Mouse (Mus musculus): ENCODE data around the gene Tmem40. TPM values are rescaled to one million over a fixed set of nuclear protein-coding genes. Genes with fewer than 3 reads are reported as not detected.
A peak's percentile ranks its signal among the peaks of the same experiment; 100 is the strongest.

The Tmem40 gene
- total RNA-seq, 1 experiment from 2014 or later: 29.5 TPM

DNA sequence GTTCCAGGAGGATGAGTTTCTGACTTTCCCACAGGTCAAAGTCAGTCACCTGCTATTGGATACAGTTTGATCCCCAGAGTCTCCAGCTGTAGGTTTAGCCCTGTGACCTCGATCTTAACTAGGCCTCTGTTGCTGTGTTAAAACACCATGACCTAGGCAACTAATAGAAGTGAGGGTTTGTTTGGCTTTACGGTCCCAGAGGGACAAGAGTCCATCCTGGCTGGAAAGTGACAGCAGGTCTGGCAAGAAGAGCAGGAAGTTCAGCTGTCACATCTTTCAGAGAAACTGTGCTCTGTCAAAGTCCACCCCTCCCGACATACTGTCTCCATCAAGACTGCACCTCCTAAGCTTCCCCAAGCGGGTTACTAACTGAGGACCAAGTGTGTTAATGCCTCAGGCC lies 8.6 kb upstream of the Tmem40 start:
- ATAC-seq (replicated peaks; ENCODE audit: low read depth, poor library complexity, severe bottlenecking): no peak

DNA sequence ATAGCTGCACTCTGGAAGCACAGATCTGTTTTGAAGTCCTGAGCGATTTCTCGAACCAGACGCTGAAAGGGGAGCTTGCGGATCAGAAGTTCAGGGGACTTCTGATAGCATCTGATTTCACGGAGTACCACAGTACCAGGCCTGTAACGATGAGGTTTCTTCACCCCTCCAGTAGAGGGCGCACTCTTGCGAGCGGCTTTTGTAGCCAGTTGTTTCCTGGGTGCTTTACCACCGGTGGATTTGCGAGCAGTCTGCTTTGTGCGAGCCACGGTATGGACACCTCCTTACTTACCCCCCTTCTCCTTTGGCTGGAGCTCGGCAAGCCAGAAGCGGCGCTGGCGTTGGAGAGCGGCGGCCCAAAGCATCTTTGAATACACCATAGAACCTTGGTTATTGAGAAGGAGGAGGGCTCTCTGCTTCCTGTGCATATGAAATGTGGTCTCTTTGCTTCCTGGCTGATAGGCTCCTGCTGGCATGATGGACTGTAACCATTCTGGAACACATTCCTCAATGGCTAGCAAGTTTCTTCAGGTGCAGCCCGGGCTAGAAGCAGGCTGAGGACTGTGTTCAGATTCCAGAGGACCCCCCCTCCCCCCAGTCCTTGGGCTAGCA lies 8.0 kb upstream of the Tmem40 start:
- peak; percentile 64 for ATAC-seq (replicated peaks; ENCODE audit: low read depth, poor library complexity, severe bottlenecking)

GRCm38 (mm10) chr6:115768207-115768606 lies 6.0 kb upstream of the Tmem40 start:
- peak; percentile 72 for ATAC-seq (replicated peaks; ENCODE audit: low read depth, poor library complexity, severe bottlenecking)

DNA sequence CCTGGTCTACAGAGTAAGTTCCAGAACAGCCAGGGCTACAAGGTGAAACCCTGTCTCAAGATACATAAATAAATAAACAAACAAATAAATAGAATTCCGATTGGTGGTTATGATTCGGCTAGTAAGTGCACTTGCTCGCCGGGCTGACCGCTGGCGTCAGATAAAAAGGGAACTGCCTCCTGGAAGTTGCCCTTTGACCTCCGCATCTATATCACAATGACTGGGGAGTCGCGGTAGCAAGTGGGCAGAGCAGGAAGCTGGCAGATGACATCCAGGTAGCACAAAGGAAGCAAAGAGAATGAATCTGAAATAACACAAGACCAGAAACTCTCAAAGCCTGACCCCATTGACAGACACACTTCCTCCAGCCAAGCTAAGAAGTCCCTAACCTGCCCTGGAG lies 5.1 kb upstream of the Tmem40 start:
- ATAC-seq (replicated peaks; ENCODE audit: low read depth, poor library complexity, severe bottlenecking): no peak

- ATAC-seq (replicated peaks; ENCODE audit: low read depth, poor library complexity, severe bottlenecking): peak; percentile 48
Measured at GRCm38 (mm10) chr6:115764179-115764578, 2.0 kb upstream of the Tmem40 start.

DNA sequence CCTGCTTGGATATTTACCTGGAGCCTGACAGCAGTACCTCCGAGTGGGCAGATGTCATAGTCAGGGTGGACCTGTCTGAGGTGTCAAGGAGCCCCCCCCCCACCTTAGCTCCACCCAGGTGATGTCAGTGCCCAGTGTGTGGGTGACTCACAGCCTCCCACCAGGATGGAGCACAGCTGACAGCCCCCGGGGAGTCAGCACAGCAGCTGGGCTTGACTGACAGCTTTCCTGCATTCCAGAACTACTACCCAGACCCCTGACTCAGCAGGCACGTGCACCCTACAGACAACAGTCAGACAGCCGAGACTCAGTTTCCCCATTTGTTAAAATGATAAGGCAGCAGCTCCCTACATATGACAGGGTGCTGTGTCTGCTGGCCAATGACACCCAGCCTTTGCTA lies 1.2 kb downstream of the Tmem40 start:
- ATAC-seq (replicated peaks; ENCODE audit: low read depth, poor library complexity, severe bottlenecking): no peak

GRCm38 (mm10) chr6:115760137-115760536 lies 2.1 kb downstream of the Tmem40 start:
- no peak for ATAC-seq (replicated peaks; ENCODE audit: low read depth, poor library complexity, severe bottlenecking)

GRCm38 (mm10) chr6:115759461-115759860 lies 2.7 kb downstream of the Tmem40 start:
- peak; percentile 36 for ATAC-seq (replicated peaks; ENCODE audit: low read depth, poor library complexity, severe bottlenecking)

- peak; percentile 73 for ATAC-seq (replicated peaks; ENCODE audit: low read depth, poor library complexity, severe bottlenecking)
Measured at GRCm38 (mm10) chr6:115758981-115759435, 3.2 kb downstream of the Tmem40 start.

- peak; percentile 36 for ATAC-seq (replicated peaks; ENCODE audit: low read depth, poor library complexity, severe bottlenecking)
Measured at GRCm38 (mm10) chr6:115755536-115755935, 6.7 kb downstream of the Tmem40 start.

DNA sequence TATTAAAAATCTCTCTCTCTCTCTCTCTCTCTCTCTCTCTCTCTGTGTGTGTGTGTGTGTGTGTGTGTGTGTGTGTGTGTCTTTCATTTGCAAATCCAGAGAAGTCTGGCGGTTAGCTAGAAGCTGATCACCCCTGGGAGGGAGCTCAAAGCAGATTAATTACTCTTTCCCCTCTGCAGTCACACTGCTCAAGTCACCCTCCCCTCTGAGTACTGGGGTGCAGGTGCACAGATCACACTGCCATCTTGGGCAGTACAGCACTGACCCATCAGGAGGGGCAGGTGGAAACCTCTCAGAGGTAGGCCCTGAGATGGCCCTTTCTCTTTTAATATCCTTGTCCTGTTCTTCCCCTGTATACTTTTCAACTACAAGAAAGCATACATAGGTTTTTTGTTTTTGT lies 15.9 kb downstream of the Tmem40 start:
- ATAC-seq (replicated peaks; ENCODE audit: low read depth, poor library complexity, severe bottlenecking): no peak

DNA sequence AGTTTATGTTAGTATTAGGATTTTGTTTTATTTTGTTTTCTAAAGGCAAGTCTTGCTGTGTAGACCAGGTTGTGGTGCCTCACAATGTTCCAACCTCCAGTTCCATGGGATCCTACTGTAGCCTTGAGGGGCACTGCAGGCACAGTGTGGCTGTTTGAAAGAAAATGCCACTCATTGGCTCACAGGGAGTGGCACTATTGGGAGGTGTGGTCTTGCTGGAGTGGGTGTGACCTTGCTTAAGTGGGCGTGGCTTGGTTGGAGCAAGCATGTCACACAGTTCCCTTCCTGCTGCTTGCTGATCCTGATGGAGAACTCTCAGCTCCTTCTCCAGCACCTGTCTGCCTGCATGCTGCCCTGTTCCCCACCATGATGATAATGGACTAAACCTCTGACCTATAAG lies 18.6 kb downstream of the Tmem40 start:
- peak; percentile 81 for ATAC-seq (replicated peaks; ENCODE audit: low read depth, poor library complexity, severe bottlenecking)

DNA sequence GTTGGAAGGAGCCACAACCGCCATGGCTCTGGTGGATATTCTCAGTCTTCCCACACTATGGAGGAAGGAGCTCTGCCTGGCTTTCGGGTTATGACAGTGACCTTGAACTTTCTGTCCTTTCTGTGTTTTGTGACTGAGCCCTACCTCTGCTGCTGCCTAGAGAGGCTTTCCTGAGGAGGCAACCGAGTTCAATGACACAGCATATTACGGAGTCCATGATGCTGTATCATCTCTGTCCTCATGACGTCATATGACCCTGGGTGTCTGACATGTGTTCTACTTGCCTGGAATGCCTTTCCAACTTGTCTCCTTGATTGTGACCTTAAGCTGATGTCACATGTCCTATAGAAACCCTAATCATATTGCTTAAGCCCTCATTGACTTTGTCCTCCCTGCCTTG lies 23.2 kb downstream of the Tmem40 start:
- no peak for ATAC-seq (replicated peaks; ENCODE audit: low read depth, poor library complexity, severe bottlenecking)

DNA sequence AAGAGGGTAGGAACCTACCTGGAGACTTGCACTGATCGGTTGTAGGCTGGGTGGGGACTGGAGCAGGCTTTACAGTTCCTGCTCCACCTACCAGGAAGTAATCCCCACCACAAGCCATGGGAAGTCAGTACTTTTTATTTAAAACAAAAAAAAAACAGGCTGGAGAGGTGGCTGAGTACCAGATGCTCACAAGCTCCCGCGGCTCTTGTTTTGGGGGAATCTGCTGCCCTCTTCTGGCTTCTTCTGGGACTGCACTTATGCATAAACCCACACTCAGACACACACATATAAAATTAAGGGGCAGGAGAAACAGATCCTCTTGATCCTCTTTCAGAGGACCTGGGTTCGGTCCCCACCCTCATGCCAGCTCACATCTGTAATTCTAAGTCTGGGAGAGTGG lies 27.3 kb downstream of the Tmem40 start:
- peak; percentile 39; the same call in 1 of the 2 replicates for ATAC-seq (replicated peaks; ENCODE audit: low read depth, poor library complexity, severe bottlenecking)

DNA sequence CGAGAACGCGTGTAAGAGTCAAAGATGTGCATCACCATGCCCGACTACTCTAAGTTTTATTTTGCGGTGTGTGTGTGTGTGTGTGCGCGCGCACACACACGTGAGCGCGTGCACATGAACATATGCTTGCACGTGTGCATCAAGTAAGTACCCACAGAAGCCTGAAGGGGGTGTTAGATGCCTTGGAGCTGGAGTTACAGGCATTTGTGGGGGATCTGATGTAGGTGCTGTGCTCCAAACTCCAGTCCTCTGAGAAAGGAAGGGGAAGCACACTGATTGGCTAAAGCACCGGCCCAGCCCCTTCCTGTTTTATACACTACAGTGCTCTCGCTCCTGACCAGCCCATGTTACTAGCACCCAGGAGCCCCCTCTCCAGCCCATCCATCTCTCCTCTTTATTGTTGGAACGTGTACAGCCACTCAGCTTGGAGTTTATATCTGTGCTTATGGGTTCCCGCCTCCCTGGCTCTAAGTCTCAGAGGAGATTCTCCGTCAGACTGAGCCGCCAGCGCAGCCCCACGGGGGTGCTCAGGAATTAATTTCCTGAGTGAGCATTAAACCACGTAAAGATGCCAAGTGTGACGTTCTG lies 29.8 kb downstream of the Tmem40 start:
- no peak for ATAC-seq (replicated peaks; ENCODE audit: low read depth, poor library complexity, severe bottlenecking)

DNA sequence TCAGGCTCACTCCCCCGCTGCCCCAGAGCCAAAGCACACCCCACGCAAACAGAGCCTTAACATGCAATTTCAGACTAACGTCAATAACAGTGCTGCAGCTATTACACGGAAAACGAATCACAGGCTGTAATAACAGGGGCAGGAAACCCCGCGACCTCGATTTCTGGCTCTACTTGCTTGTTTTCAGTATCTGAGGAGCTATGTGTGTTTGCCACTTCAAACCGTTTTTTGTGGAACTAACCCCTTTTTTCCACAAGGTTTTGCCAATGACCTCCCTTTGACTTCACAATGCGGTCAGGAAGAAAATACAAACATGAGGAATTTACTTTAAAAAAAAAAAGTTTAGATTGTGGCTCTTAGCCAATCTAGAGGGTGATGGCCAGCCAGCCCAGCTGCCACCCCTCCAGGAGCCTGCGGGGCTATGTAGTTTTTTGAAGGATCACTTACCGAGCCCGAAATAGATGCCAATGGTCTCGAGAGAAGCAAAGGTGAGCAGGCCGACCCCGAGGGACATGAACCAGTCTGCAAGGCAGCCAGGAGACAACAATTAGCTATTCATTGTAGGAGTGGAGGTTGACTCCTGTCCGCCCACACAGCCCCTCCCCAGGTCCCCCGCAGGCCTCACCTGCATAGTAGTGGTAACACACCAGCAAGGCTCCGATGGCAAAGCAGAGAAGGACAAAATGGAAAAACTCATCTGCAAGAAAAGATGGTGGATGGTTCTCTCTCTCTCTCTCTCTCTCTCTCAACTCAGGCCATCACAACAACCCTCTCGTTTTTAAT lies 31.5 kb downstream of the Tmem40 start:
- ATAC-seq (replicated peaks; ENCODE audit: low read depth, poor library complexity, severe bottlenecking): no peak

GRCm38 (mm10) chr6:115727570-115727969 lies 34.6 kb downstream of the Tmem40 start:
- no peak for ATAC-seq (replicated peaks; ENCODE audit: low read depth, poor library complexity, severe bottlenecking)

DNA sequence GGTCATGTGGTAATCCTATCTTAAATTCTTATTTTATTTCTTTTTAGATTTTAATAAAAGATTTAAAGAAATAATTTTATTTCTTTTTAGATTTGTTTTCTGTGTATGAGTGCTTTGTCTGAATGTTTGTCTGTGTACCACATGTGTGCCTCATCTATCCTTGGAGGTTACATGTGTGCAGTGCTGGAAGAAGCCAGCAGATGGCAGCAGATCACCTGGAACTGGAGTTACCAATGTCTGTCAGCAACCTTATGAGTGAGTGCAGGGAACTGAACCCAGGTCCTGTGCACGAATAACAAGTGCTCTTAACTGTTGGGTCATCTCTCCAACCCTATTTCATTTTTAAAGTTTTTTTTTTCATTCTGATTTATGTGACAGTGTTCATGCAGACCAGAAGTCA lies 35.1 kb downstream of the Tmem40 start:
- ATAC-seq (replicated peaks; ENCODE audit: low read depth, poor library complexity, severe bottlenecking): peak; percentile 71; the same call in 1 of the 2 replicates

- ATAC-seq (replicated peaks; ENCODE audit: low read depth, poor library complexity, severe bottlenecking): no peak
Measured at GRCm38 (mm10) chr6:115722246-115722645, 40.0 kb downstream of the Tmem40 start.

DNA sequence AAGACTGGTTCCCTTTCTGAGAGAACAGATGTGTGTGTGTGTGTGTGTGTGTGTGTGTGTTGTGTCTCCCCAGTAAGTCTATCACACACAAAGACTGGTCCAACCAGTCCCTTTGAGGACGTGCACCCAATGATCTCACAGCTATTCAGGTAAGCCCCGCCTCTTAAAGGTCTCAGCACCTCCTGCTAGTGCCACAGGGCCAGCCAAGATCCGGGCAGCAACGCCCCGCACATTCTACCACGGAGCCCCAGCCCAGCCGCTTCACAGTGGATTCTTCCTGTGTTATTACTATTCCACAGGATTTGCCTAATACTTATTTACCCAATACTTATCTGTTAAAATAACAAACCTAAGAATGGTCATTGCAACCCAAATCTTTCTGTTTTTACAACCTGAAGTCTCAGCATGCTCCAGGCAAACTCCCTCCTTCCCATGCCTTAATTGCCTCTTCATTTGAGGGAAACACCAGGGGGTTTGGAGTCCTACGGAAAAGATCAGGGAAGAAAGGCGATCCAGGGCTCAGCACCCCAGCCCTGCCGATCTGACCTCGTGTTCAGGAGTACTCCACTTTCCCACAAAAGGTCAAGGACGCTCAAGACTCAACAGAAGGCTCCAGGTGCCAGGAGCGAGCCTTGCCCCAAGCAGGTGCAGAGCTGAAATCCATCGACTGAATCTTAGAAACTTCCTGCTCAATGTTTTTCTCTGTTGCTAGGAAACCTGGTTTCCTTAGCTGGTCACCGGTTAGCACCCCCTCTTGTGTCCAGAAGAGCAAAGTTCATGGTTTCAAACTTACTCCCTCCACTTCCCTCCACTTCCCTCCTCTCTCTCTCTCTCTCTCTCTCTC lies 44.3 kb downstream of the Tmem40 start:
- ATAC-seq (replicated peaks; ENCODE audit: low read depth, poor library complexity, severe bottlenecking): peak; percentile 83

Data from common myeloid progenitor, adult 5-6 weeks (primary cell).